Mouse (Mus musculus) liver, embryonic 15.5 days (tissue): ENCODE data around the gene Malsu1. TPM values are rescaled to one million over a fixed set of nuclear protein-coding genes. Genes with fewer than 3 reads are reported as not detected.

Experiments
- polyA plus RNA-seq: library from polyadenylated mRNA; unstranded; fragments of >200 nt; fragmentation: Nextera tagmentation; extraction: Ambion mirVana; gene quantifications from 2 replicates; pipeline ENCODE4 v1.2.1, GENCODE M21; 2015

Malsu1 gene
- polyA plus RNA-seq, 1 experiment from 2014 or later, result 33.3 TPM

Other genes starting within 250 kb of the Malsu1 start
- 119 and 143 TPM in 2 replicates for gene Tmem176a, start 232.9 kb upstream of the Malsu1 start, polyA plus RNA-seq
- 182 and 213 TPM in 2 replicates for gene Tmem176b, start 232.3 kb upstream of the Malsu1 start, polyA plus RNA-seq
- not detected in 2 replicates for gene Aoc1, start 200.9 kb upstream of the Malsu1 start, polyA plus RNA-seq
- gene 1600015I10Rik, start 143.9 kb upstream of the Malsu1 start, polyA plus RNA-seq, result not detected in 2 replicates
- not detected in 2 replicates for gene Doxl2, start 98.8 kb upstream of the Malsu1 start, polyA plus RNA-seq
- not detected in 2 replicates for gene Svs1, start 86.9 kb upstream of the Malsu1 start, polyA plus RNA-seq
- 0.52 and 0.64 TPM in 2 replicates for gene Gpnmb, start 37.2 kb upstream of the Malsu1 start, polyA plus RNA-seq
- 16.3 and 18.5 TPM in 2 replicates for gene Igf2bp3, start 141.2 kb downstream of the Malsu1 start, polyA plus RNA-seq
- gene Tra2a, start 190.2 kb downstream of the Malsu1 start, polyA plus RNA-seq, result 41.2 and 42.3 TPM in 2 replicates
- gene Ccdc126, start 245.5 kb downstream of the Malsu1 start, polyA plus RNA-seq, result 2.4 and 2.5 TPM in 2 replicates